Mouse (Mus musculus) megakaryocyte, adult 5-6 weeks (primary cell): Measurements from ENCODE around the gene Ugt2a1. TPM values are rescaled to one million over a fixed set of nuclear protein-coding genes. Genes with fewer than 3 reads are reported as not detected.

Experiments used
- total RNA-seq, 2 experiments: library from RNA; stranded (forward) in 1 of 2; stranded (reverse) in 1 of 2; fragments of 153-499, 151-499 nt in 1 of 2; fragments of 221-1000, 200-1000 nt in 1 of 2; gene quantifications; 2 replicates each; pipeline versions ENCODE4 v1.2.3 to v1.2.4; 2015 to 2017

Gene Ugt2a1
- total RNA-seq, 2 experiments from 2014 or later = not detected

Other genes with a start within 250 kb of the Ugt2a1 start
- not detected in 2 replicates for gene Ugt2b37, start 236.1 kb downstream of the Ugt2a1 start, total RNA-seq (2015)
- gene Ugt2b37, start 236.1 kb downstream of the Ugt2a1 start, total RNA-seq (2017) = not detected in 2 replicates
- gene Ugt2a3, start 153.7 kb downstream of the Ugt2a1 start, total RNA-seq (2015) = not detected in 2 replicates
- not detected in 2 replicates for gene Ugt2a3, start 153.7 kb downstream of the Ugt2a1 start, total RNA-seq (2017)
- not detected in 2 replicates for gene Ugt2b38, start 66.7 kb downstream of the Ugt2a1 start, total RNA-seq (2015)
- gene Ugt2b38, start 66.7 kb downstream of the Ugt2a1 start, total RNA-seq (2017) = not detected in 2 replicates
- not detected in 2 replicates for gene Ugt2a2, start 8.6 kb downstream of the Ugt2a1 start, total RNA-seq (2015)
- gene Ugt2a2, start 8.6 kb downstream of the Ugt2a1 start, total RNA-seq (2017) = not detected in 2 replicates
- gene Gm43638, start 4.1 kb downstream of the Ugt2a1 start, total RNA-seq (2015) = not detected in 2 replicates
- gene Gm43638, start 4.1 kb downstream of the Ugt2a1 start, total RNA-seq (2017) = not detected in 2 replicates
- not detected in 2 replicates for gene Sult1b1, start 47.3 kb upstream of the Ugt2a1 start, total RNA-seq (2015)
- not detected in 2 replicates for gene Sult1b1, start 47.3 kb upstream of the Ugt2a1 start, total RNA-seq (2017)
- not detected in 2 replicates for gene Sult1d1, start 78.2 kb upstream of the Ugt2a1 start, total RNA-seq (2015)
- not detected in 2 replicates for gene Sult1d1, start 78.2 kb upstream of the Ugt2a1 start, total RNA-seq (2017)
- not detected in 2 replicates for gene Sult1e1, start 100.7 kb upstream of the Ugt2a1 start, total RNA-seq (2015)
- gene Sult1e1, start 100.7 kb upstream of the Ugt2a1 start, total RNA-seq (2017) = not detected in 2 replicates
- not detected in 2 replicates for gene Csn1s1, start 175.3 kb upstream of the Ugt2a1 start, total RNA-seq (2015)
- not detected in 2 replicates for gene Csn1s1, start 175.3 kb upstream of the Ugt2a1 start, total RNA-seq (2017)
- not detected in 2 replicates for gene Csn2, start 208.8 kb upstream of the Ugt2a1 start, total RNA-seq (2015)
- not detected in 2 replicates for gene Csn2, start 208.8 kb upstream of the Ugt2a1 start, total RNA-seq (2017)